14 mouse cellular contexts compared by ENCODE assay signal in the genomic region with DNA sequence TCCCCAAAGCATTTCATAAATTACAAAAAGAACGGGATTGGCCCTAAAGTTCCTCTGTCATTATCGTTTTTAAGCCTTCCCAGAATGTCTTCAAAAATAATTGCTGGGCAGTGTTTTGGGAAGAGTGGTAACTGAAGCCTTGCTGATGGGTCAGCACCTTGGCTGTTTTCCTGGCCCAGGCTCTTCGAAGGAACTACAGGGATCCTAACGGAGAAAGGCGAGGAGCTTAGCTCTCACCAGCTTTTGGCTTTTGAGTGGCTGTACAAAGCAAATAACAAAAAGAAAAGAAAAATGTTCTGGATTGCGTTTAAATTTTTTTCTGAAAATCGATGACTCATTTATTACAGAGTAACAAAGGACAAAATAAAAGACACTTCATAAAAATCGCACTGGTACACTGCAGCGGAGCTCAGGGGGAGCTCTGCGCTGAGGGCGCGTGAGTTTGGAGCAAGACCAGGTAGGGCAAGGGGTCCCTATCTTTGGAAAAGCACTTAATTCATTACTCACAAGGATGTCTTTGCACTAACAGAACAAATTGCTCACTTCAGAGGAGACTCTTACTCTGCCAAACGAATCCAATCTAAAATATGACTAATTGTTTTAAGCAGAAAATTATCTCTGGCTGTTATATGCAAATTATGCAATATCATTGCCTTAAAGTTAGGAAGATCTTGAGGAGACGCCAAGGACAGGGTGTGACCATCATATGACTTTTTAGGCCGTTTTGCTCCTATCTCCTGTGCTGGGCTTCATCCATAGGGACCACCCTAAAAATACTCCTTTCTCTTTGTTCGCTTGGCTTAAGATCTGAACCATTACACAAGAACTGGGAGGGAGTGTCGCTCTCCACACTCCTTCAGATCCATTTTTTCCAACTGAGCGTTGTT. TPM values are rescaled to one million over a fixed set of nuclear protein-coding genes. Genes with fewer than 3 reads are reported as not detected.
A peak's percentile ranks its signal among the peaks of the same experiment; 100 is the strongest.
DNase-seq lines count a peak whose midpoint lies in the region; ATAC-seq and TF ChIP-seq lines count a peak whose summit lies in the region.
"Had no signal": no experiment of that assay in that cellular context is flagged by ENCODE, and none has a peak within 500 bp of the region (broad histone marks: within the 10 kb centered on the region; RNA-seq: fewer than 3 reads in every experiment).

No protein-coding gene starts in this region.

- H3K9me3 ChIP-seq in heart, embryonic 12.5 days (replicated peaks) = no peaks in the 10 kb centered on the region
- H3K9me3 ChIP-seq in lung, embryonic 16.5 days (ENCODE audit: control insufficient read depth, low read length) = no peaks in the 10 kb centered on the region
- no peaks in the 10 kb centered on the region for H3K9me3 ChIP-seq in intestine, postnatal 0 days (ENCODE audit: control insufficient read depth)
- H3K9me3 ChIP-seq: embryonic facial prominence, embryonic 15.5 days; forebrain, embryonic 13.5 days; megakaryocyte, embryonic 14.5 days had no signal

- no peaks in the 10 kb centered on the region for H3K36me3 ChIP-seq in heart, embryonic 12.5 days
- H3K36me3 ChIP-seq in lung, embryonic 16.5 days (ENCODE audit: control insufficient read depth, insufficient read depth, low read length) = no peaks in the 10 kb centered on the region
- H3K36me3 ChIP-seq in intestine, postnatal 0 days (ENCODE audit: control insufficient read depth, insufficient read depth) = no peaks in the 10 kb centered on the region
- H3K36me3 ChIP-seq: embryonic facial prominence, embryonic 15.5 days had no signal

- TF ChIP-seq POLR2A in lung, adult 2 months (IDR thresholded peaks at IDR 0.05; ENCODE audit: borderline replicate concordance, extremely low read depth, low read depth, low read length) = no peak

- no peak overlapping the region for H3K27ac ChIP-seq in heart, embryonic 12.5 days (ENCODE audit: poor library complexity, severe bottlenecking)
- H3K27ac ChIP-seq in lung, embryonic 16.5 days (ENCODE audit: low read length) = peak overlapping the region; percentile 32
- no peak overlapping the region for H3K27ac ChIP-seq in intestine, postnatal 0 days (ENCODE audit: low read depth, low read length)
- H3K27ac ChIP-seq: embryonic facial prominence, embryonic 15.5 days; forebrain, embryonic 13.5 days; kidney, postnatal 0 days had no signal

- no peak for TF ChIP-seq CTCF in lung, adult 2 months (IDR thresholded peaks at IDR 0.05; ENCODE audit: insufficient read depth, low read length)
- no peak for TF ChIP-seq CTCF in intestine, postnatal 0 days (IDR thresholded peaks at IDR 0.05; ENCODE audit: low read depth)

- ATAC-seq in heart, embryonic 12.5 days (ENCODE audit: insufficient number of reproducible peaks, low FRiP score) = no peak
- ATAC-seq in lung, embryonic 16.5 days (ENCODE audit: low read depth) = peak; percentile 47
- no peak for ATAC-seq in intestine, postnatal 0 days
- ATAC-seq: forebrain, embryonic 13.5 days had no signal

- peak; percentile 93 for DNase-seq in heart, adult 11 months
- DNase-seq in lung, adult 2 months = no peak
- DNase-seq in heart, adult 9 months (ENCODE audit: low spot score in 2 of 2) = peak; percentile 35 to 51
- DNase-seq in skeletal muscle tissue, adult 2 months (ENCODE audit: low read depth, low spot score) = peak; percentile 61
- no peak for DNase-seq in kidney, adult 9 months
- DNase-seq: cerebellum, adult 11 months had no signal

- no peak overlapping the region for H3K4me2 ChIP-seq in heart, embryonic 12.5 days
- 0 out of 2 replicates have a peak overlapping the region, but pooled peaks have one; percentile 12 for H3K4me2 ChIP-seq in lung, embryonic 16.5 days (ENCODE audit: low read depth, low read length)
- no peak overlapping the region for H3K4me2 ChIP-seq in intestine, postnatal 0 days (replicated peaks; ENCODE audit: low read depth)
- H3K4me2 ChIP-seq: embryonic facial prominence, embryonic 15.5 days; forebrain, embryonic 13.5 days; liver, embryonic 11.5 days had no signal

- H3K4me3 ChIP-seq in heart, embryonic 12.5 days = no peak overlapping the region
- H3K4me3 ChIP-seq in lung, embryonic 16.5 days (ENCODE audit: low read length) = no peak overlapping the region
- H3K4me3 ChIP-seq in lung, adult 2 months (replicated peaks; ENCODE audit: extremely low read depth, low read depth, low read length) = no peak overlapping the region
- no peak overlapping the region for H3K4me3 ChIP-seq in intestine, postnatal 0 days (ENCODE audit: low read depth, low read length)
- H3K4me3 ChIP-seq: embryonic facial prominence, embryonic 15.5 days; forebrain, embryonic 13.5 days; megakaryocyte, embryonic 14.5 days had no signal

- no peak overlapping the region for H3K9ac ChIP-seq in heart, embryonic 12.5 days
- H3K9ac ChIP-seq in lung, embryonic 16.5 days (ENCODE audit: low read length) = no peak overlapping the region
- no peak overlapping the region for H3K9ac ChIP-seq in intestine, postnatal 0 days (ENCODE audit: low read depth, low read length)
- H3K9ac ChIP-seq: embryonic facial prominence, embryonic 15.5 days; forebrain, embryonic 13.5 days had no signal

- H3K27me3 ChIP-seq in heart, embryonic 12.5 days (replicated peaks) = no peaks in the 10 kb centered on the region
- no peaks in the 10 kb centered on the region for H3K27me3 ChIP-seq in lung, embryonic 16.5 days (ENCODE audit: control insufficient read depth, insufficient read depth, low read depth, low read length)
- no peaks in the 10 kb centered on the region for H3K27me3 ChIP-seq in intestine, postnatal 0 days (replicated peaks; ENCODE audit: control insufficient read depth, insufficient read depth, low read length)
- H3K27me3 ChIP-seq: embryonic facial prominence, embryonic 15.5 days; forebrain, embryonic 13.5 days; megakaryocyte, embryonic 14.5 days had no signal

- peaks cover 20% of the 10 kb centered on the region for H3K4me1 ChIP-seq in heart, embryonic 12.5 days (replicated peaks)
- peaks cover 34% of the 10 kb centered on the region for H3K4me1 ChIP-seq in lung, embryonic 16.5 days (replicated peaks; ENCODE audit: control insufficient read depth, insufficient read depth, low read length)
- H3K4me1 ChIP-seq in lung, adult 2 months (ENCODE audit: control insufficient read depth, insufficient read depth, low read length) = peaks cover 4% of the 10 kb centered on the region
- H3K4me1 ChIP-seq in intestine, postnatal 0 days (replicated peaks; ENCODE audit: control insufficient read depth, insufficient read depth, low read length) = no peaks in the 10 kb centered on the region

- 81% methylated on average over 18 of the region's 18 CpGs for WGBS in heart, embryonic 12.5 days
- 44% methylated on average over 18 of the region's 18 CpGs for WGBS in lung, embryonic 16.5 days
- WGBS in lung, adult 2 months = 55% methylated on average over 18 of the region's 18 CpGs
- 78% methylated on average over 18 of the region's 18 CpGs for WGBS in intestine, postnatal 0 days

RNA-seq across cellular contexts. Expression of a gene that starts 32.6 kb away (rescaled TPM):
- polyA plus RNA-seq in heart, embryonic 12.5 days (2016; fragmentation: Nextera tagmentation; extraction: Ambion mirVana) = 154 and 157 TPM in 2 replicates
- polyA plus RNA-seq in lung, embryonic 16.5 days (2015; fragmentation: Nextera tagmentation; extraction: Ambion mirVana) = 91.3 and 101 TPM in 2 replicates
- 40.0 and 53.0 TPM in 2 replicates for polyA plus RNA-seq in lung, adult 2 months (2012; rRNA removed)
- 46.8 and 50.9 TPM in 2 replicates for polyA plus RNA-seq in intestine, postnatal 0 days (2015; fragmentation: Nextera tagmentation; extraction: Ambion mirVana)

Comparison
In these comparisons a context has a peak if more than half of its experiments do, and no peak if none do; other contexts are left out.
1. DNase-seq: peak in heart, adult 11 months (single experiment), heart, adult 9 months (2 of 2) and skeletal muscle tissue, adult 2 months (single experiment); none in lung, adult 2 months (single experiment) and kidney, adult 9 months (single experiment).